Mouse (Mus musculus) 416B (cell line): ENCODE results near the gene Mepce.
"Not testable (repeated sequence)": the region's sequence is repeated elsewhere in the genome, so short reads cannot be mapped to it uniquely, and the experiment has no call there.

ENCODE experiments used
- DNase-seq: peaks from one replicate; pipeline ENCODE4 v3.0.0; 2011; ENCODE audit warnings: low read depth

Mepce gene

DNA sequence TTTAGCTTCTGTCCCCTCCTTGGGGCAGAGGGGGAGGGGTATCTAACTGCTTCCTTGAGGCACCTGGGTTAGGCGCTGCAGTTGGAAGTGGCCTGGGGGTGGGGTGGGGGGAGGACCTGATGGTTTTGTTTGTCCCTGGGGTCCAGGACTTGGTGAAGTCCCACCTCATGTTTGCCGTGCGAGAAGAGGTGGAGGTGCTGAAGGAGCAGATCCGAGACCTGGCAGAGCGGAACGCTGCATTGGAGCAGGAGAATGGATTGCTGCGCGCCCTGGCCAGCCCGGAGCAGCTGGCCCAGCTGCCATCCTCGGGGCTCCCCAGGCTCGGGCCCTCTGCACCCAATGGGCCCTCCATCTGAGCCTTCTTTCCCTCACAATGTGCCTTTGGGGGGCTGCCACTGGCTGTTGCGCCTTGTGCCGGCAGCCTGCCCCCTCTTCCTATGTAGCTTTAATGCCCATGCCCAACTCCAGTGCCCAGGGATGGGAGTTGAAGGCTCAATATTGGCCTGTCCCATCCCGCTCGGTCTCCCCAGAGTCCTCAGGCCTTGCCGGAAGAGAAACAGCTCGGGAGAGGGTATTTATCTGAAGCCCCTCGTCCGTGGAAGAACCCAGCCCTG lies 28.4 kb downstream of the Mepce start:
- no peak for DNase-seq

DNA sequence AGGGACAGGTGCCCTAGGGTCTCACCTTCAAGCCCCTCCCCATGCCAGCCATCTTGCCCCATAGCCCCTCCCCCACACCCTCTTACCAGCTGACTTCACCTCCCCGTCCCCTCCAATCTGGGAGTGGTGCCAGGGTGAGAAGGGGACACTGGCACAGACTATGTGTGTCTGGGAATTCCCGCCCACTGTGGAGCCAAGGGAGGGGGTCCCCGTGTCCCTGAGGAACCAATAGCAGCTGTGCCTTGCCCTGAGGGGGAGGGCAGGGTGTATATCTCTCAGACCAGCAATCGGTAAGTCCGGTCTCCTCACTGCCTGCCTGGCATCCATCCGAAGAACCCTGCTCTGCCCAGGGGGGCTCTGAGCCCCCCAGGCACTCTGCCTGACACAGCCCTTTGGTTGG lies 29.6 kb downstream of the Mepce start:
- DNase-seq: no peak

DNA sequence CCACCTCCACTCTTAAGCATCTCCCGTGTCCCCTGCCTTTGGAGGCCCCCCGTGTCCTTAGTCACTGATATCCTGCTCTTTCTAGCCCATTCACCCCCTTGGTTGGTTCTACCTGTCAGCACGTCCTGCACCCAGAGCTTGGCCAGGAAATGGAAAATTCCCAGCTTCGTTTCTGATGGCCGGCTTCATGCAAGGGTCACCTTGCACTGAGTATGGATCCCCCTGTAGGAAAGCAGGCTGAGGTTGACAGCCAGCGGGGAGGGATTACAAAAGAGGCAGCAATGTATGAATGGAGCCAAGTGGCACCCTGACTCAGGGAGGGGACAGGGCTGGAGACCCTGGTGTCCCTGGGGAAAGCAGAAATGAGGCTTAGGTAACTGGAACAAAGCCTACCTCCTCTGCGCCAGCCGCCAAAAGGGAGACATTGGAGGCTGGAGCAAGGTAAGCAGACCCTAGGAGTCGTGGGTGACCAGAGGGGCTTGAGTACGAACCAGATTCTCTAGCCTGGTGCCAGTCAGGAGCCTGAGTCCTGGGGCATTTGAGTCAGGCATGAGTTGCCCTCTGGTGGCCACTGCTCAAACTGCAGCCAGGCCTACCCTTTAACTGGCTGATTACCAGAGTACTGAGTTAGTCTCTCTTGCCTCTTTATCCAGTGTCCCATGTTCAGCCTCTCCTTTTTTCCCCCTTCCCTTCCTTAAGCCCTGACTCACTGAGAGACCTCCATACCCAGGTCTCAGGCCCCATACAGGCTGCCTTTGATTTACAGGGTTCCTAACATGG lies 30.4 kb downstream of the Mepce start:
- peak; percentile 79 for DNase-seq

DNA sequence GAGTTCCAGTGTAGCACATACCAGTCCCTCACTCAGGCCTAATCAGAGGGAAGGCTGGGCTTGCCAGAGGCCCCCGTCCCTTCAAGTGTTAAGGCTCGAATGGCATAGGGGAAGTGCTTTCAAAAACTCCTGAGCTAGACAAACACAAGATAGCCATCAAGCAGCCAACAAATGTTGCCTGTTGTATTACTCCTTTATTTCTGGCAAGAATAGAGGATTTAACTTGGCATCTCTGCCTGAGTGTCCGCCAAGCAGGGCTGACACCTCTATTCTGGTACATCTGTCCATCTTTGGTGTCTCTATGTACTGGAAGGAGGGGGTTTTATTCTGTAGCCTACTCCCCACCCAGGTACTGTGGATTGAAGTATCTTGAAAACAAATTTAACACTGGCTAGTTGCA lies 31.3 kb downstream of the Mepce start:
- no peak for DNase-seq

DNA sequence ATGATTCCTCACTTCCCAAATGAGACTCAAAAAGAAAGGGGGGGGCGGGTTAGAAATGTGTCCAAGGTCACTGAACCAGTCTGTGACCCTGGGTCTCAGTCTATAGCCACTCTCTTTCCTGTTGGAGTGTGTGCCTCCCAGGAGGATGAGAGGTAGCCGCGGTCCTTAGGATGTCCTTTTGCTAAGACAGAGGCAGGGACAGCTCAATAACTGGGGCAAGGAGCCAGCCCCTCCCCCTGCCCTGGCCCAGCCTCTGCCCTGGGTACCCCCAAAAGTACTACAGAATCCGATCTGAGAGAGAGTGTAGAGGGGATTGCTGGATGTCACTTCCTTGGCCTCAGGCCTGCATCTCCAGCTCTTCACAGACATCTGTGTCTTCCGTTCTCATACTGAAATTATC lies 32.0 kb downstream of the Mepce start:
- DNase-seq: no peak

DNA sequence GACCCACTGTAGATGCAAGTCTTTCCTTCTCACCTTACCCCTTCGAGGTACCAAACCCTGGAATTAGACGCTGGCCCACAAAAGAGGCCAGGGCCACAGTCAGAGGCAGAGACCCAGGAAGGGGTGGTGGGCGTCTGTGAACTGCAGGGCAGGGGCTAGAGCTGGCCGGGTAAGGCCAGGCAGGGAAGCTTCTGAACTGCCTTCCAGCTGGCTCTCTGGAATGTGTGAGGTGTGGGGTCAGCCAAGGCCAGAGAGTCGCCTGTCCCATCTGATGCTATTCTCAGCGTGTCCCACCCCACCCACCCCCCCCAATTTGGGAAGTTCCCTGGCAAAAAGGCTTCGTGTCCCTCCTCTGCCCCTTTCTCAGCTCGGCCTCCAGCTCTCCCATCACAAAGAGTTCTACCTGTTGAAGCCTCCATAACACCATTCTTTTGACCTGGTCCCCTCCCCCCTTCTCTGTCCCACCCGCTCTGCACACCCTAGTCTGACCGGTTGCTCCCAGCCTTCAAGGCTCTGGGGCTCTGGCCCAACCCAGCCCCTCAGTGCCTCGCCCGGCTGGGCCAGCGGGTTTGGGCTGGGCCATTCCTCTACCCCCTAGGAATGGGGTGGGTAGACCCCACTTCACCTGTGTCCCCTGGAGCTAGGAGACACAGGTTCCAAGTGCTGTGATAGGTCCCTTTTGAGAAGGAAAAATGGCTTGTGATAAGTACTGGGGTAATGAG lies 34.2 kb downstream of the Mepce start:
- DNase-seq: no peak

DNA sequence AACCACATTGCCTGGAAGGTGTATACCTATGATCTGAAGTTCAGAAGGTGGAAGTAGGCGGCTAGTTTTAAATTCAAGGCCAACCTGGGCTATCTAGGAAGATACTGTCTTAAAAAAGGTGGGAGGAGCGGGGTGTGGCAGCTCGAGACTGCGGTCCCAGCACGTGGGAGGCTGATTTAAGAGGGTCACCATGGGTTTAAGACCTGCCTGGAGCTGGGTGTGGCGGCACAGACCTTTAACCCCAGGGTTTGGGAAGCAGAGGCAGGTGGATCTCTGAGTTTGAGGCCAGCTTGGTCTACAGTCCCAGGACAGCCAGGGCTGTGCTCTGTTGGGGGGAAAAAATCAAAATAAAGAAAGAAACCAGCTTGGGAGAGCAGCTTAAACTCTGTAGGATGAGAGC lies 35.5 kb downstream of the Mepce start:
- no peak for DNase-seq

DNA sequence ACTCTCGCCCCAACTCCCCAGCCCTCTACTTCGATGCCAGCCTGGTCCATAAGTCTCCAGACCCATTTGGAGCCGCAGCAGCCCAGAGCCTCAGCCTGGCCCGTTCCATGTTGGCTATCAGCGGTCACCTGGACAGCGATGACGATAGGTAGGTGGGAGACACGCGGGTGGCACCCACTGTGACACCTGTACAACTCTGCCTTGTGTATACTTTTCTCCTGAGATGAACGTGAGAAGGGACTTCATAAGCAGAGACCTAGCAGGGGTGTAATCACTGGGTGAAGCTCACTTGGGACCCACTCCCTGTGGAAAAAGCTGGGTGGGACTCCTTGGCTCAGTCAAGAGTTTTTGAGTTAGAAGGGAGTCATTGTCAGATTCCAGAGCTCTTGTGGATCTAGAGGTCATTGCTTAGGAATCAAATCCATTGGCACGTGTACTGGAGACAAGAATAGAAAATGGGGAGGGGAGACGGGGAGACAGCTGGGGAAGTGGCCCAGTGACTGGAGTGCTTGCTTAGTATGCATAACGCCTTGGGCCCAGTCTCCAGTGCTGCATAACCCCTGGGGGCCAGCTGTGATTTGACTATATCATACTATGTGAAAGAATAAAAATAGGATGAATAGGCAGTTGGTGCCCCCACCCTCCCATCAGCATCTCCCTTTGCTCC lies 36.1 kb downstream of the Mepce start:
- DNase-seq: no peak

DNA sequence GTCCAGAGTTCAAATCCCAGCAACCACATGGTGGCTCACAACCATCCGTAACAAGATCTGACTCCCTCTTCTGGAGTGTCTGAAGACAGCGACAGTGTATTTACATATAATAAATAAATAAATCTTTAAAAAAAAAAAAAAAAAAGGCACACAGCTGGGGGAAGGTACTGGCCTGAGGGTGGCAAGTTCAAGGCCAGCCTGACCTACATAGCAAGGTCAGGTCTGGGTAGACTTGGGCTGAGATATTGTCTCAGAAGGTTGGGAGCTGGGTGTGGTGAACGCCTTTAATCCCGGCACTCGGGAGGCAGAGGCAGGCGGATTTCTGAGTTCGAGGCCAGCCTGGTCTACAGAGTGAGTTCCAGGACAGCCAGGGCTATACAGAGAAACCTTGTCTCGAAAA lies 37.2 kb downstream of the Mepce start:
- DNase-seq: not testable (repeated sequence)

DNA sequence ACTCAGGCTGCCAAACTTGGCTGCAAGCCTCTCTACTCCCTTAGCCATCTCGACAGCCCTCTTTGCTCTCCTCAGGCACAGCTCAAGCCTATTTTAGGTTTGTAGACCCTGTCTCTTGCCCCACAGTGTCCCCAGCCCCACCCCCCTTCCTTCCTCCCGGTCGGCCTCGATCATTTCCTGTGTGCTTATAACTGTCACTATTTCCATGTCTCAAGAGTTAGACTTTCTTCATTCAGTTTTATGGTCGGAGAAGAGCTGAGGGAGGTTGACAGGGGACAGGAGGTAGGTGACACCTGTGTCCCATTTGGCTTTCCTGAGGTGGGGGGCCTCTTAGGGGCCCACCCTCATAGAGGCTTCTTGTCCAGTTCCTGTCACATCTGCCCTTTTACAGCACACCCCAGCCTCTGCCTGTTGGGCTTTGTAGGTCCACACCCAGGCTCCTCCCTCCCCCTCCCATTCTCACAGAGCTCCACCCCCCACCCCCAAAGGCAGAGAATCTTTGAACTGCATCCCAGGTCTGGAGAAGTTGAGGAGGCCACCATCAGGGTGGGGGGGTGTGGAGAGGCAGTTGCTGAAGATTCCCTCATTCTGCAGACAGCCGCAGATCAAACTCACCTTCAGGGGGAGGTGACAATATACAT lies 38.1 kb downstream of the Mepce start:
- DNase-seq: peak; percentile 83

DNA sequence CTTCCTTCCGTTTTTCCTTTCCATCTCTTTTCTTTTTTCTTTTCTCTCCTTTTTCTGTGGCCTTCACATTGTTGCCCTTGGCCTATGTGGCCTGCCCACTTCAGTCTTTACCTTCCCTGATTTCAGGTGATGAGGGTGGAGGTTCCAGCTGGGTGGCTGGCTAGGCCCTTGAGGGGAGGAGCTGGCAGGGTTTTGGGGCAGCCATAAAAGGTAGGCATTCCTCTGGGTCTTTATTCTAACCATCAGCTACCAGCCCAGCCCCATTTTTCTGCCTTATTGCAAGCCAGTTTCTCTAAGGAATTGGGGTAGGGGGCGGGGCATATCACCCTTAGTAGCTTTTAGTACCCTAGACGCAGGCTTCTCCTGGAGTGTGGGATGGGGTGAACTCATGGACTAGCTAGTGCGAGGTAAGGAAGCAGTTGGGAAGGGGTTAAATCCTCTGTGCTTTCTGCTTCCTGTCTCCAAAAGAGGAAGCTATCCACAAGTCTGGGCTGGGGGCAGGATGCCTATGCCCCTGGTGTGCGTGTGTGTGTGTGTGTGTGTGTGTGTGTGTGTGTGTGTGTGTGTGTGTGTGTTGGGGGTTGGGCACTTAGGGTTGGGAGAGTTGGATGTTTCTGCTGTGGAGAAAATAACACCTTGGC lies 39.2 kb downstream of the Mepce start:
- DNase-seq: peak; percentile 87

DNA sequence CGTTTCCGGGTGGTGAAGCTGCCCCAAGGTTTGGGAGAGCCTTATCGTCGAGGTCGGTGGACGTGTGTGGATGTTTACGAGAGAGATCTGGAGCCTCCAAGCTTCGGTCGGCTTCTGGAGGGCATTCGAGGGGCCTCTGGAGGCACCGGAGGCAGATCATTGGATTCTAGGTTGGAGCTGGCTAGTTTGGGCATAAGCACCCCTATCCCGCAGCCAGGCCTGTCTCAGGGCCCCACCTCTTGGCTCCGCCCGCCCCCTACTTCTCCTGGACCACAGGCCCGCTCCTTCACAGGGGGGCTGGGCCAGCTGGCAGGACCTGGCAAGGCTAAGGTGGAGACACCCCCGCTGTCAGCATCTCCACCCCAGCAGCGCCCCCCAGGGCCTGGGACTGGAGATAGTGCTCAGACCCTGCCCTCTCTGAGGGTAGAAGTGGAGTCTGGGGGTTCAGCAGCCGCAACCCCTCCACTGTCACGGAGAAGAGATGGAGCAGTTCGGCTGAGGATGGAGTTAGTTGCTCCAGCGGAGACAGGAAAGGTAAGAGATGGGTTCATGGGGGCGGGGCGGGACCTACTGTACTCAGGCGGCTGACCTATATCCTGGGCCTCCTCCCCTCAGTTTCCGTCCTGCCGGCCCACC lies 40.0 kb downstream of the Mepce start:
- peak; percentile 70 for DNase-seq

DNA sequence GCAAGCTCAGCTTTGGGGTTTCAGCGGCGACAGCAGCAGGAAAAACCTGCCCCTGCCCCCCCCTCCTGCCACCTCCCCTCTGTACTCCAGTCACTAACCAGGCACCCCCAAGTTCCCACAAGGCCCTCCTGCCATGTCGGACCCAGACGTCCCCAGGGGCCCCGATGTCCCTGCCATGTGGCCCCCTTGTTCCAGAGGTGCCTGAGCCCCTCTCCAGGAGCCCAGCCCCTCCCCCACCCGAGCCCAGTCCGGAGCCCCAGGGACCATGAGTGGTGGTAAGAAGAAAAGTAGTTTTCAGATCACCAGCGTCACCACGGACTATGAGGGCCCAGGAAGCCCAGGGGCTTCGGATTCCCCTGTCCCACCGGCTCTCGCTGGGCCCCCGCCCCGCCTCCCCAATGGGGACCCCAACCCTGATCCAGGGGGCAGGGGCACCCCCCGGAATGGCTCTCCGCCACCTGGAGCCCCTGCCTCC lies 40.6 kb downstream of the Mepce start:
- no peak for DNase-seq

DNA sequence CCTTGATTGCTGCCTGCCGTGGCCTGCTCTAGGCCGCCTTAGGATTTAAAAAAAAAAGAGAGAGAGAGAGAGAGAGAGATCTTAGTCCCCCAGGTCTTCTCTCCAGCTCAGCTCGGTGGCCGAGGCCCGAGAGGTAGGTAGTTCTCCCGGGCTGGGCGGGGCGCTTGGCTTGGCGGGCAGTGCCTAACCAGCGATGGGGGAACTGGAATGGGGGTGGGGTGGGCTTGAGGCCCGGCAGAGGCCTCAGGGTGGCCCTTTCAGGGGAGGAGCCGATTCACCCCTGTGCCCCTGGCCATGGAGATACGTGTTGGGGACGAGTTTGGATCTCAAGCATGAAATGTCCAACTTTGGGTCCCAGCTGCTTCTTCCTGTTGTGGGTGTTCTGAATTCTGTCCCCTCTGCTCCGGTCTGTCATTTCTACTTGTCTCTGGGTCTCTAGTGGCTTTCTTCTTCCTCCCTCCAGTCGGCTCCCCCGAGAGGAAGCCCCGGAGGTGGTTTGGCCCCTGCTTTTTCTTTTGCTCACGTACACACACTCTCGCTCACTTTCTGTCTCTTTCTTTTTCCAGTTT lies 41.1 kb downstream of the Mepce start:
- peak; percentile 81 for DNase-seq

DNA sequence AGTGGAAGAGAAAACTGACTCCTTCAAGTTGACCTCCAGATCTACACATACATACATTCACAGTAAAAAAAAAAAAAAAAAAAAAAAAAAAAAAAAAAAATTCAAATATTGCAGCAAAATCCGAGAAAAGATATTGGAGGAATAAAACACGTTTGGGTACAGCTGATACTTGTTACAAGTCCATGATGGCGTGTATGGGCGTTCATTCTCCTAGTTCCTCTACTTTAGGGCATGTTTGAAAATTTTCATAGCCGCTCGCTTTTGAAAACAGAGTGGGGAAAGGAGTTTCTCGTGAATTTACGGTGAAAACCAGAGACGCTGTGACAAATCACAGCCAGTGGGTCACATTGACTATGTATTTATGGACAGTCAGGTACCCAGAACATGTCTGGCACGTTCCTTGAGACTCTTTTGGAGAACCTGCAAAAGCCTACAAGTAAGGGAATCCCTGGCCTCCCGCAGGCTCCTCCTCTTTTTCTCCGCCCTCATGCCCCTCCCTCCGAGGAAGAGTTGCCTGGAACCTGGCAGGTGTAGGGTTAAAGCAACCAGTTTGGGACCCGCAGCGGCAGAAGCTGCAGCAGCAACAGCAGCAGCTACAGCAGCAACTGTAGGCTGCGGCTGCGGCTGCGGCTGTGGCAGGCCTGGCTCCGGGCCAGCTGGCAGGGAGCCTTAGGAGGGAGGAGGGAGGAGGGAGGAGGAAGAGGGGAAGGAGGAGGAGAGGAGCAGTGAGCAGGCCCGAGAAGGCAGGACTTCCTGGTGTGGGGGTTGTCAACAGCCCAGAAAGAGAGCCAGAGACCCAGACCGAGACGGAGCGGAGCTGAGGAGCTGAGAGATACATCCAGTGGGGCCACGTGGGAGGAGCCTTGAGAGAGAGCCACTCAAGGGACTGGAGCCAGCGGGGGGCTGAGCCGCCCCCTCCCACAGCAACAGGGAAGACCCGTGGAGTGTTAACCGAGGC lies 42.0 kb downstream of the Mepce start, which contains the start of gene Tsc22d4:
Tsc22d4 (plus strand) TSS at position 517 of the 958 bp plus-strand sequence.
- peak; percentile 98 for DNase-seq

DNA sequence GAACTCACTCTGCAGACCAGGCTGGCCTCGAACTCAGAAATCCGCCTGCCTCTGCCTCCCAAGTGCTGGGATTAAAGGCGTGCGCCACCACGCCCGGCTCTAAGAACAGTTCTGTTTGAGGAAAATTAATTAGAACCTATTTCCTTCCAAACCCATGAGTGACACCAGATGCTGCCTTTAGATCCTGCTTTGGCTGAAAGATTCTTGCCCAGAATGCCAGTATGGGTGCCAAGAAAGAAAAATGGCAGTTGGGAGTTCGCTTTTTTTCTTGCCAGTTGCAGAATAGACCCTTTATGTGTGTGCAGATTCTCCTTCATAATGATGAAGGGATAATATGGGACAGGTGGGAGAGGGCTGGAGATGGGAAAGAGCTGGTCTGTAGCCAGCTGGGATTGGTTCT lies 43.3 kb downstream of the Mepce start:
- no peak for DNase-seq

DNA sequence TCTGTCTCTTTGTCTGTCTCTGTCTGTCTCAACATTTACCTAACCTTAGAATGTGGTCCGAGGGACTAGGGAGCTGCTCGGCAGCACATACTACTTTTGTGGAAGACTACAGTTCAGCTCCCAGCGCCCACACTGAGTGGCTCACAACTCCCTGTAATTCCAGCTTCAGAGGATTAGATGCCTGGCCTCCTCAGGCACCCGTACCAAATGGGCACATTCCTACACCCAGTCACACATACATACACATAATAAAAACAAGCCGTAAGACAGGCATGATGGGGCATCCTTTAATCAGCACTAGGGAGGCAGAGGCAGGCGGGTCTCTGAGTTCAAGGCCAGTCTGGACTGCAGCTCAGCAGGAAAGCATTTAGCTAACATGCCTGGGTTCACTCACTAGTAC lies 44.6 kb downstream of the Mepce start:
- DNase-seq: no peak

DNA sequence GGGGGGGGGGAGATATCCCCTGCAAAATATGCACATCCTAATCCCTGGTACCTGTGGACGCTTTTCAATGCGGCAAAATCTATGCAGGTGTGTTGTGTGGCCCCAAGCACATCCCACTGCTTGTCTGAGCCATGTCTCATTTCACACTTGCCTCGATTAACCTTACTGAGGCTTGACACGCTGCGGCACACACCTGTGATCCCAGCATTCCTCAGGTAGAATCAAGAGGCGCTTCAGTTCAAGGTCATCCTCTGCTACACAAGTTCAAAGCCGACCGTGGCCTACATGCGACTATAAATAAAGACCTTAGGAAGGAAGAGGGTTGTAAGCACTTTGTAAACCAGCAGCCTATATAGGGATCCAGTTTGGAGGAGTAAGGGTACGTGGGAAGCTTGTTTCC lies 45.4 kb downstream of the Mepce start:
- DNase-seq: no peak
